Comparison of ENCODE assay signal across 9 mouse cellular contexts in the genomic region with DNA sequence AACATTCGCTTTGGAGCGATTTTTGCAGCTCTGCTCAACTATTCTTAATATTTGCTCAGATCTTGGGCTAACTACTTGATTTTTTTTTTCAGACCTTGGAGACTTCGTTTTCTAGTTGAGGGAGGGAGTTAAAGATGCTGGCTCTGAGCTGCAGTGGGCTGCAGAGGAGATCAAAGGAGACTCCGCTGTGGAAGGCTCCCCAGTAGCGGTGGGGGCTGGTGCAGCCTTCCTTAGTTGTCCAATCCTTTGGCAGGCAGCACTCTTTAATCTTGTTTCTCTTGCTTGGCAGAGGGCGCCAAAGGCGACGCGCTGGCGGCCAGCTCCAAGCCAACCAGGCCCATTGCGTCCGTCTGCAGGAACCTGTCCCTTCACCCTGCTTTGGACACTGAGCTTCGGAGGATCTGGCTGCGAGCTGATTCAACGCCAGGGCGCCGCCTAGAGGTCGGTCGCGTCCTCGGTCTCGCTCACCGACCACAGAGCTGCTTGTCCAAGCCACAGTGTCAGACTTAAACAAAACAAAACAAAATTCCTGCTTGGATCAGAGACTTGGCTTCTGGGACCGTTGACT. TPM values are rescaled to one million over a fixed set of nuclear protein-coding genes. Genes with fewer than 3 reads are reported as not detected.
DNase-seq lines count a peak whose midpoint lies in the region; ATAC-seq and TF ChIP-seq lines count a peak whose summit lies in the region.
"Had no signal": no experiment of that assay in that cellular context is flagged by ENCODE, and none has a peak within 500 bp of the region (broad histone marks: within the 10 kb centered on the region; RNA-seq: fewer than 3 reads in every experiment).

No protein-coding gene starts in this region.

- no peak overlapping the region for H3K4me3 ChIP-seq in spleen, adult 2 months (ENCODE audit: extremely low read depth, insufficient read depth, insufficient read length)

- peak; percentile 61 to 80 for DNase-seq in cerebellum, postnatal 14 days
- DNase-seq in spleen, adult 2 months (ENCODE audit: low read depth in 1 of 2, low spot score in 2 of 2), result peak in 1 of 2 experiments; percentile 29
- DNase-seq in spleen, postnatal 36 days (ENCODE audit: low spot score in 2 of 2), result no peak
- DNase-seq in heart, postnatal 36 days, result peak; percentile 52 to 60
- DNase-seq in lung, adult 18-20 months, result peak; percentile 48 to 67
- peak; percentile 48 for DNase-seq in splenic B cell, adult 2 months (ENCODE audit: low read depth, low spot score)
- DNase-seq in layer of hippocampus, postnatal 36 days, result no peak

- peaks cover 6% of the 10 kb centered on the region for H3K27me3 ChIP-seq in spleen, adult 2 months (ENCODE audit: control insufficient read depth, insufficient read depth, low read length)
- peaks cover 1% of the 10 kb centered on the region; the same call in 1 of the 2 replicates for H3K27me3 ChIP-seq in splenic B cell, adult 2 months (ENCODE audit: control insufficient read depth, insufficient read depth, low read length, poor library complexity, severe bottlenecking)

- intact Hi-C loops in heart, postnatal 36 days (cut with DNase I), result no loop called here

- no peaks in the 10 kb centered on the region for H3K36me3 ChIP-seq in spleen, adult 2 months (ENCODE audit: control insufficient read depth, insufficient read depth, low read length)
- no peaks in the 10 kb centered on the region for H3K36me3 ChIP-seq in splenic B cell, adult 2 months (ENCODE audit: control insufficient read depth, insufficient read depth, low read length, poor library complexity, severe bottlenecking)

- no peak for TF ChIP-seq POLR2A in spleen, adult 2 months (IDR thresholded peaks at IDR 0.05; ENCODE audit: low read depth, low read length)

- no peaks in the 10 kb centered on the region for H3K4me1 ChIP-seq in spleen, adult 2 months (ENCODE audit: control insufficient read depth, insufficient read depth, insufficient read length)

- H3K27ac ChIP-seq in spleen, adult 2 months (ENCODE audit: insufficient read depth, low read length), result no peak overlapping the region

- peak; percentile 59; the same call in 1 of the 2 replicates for TF ChIP-seq CTCF in spleen, adult 2 months (IDR thresholded peaks at IDR 0.05; ENCODE audit: extremely low read depth, insufficient read depth, insufficient read length, insufficient replicate concordance)

- ATAC-seq in cerebellum, adult (ENCODE audit: insufficient number of reproducible peaks, low FRiP score, low TSS enrichment), result no peak

- WGBS in spleen, adult 2 months, result 9% methylated on average over 24 of the region's 24 CpGs

RNA-seq across cellular contexts. Expression of gene Hoxb9, which starts 9.8 kb away (rescaled TPM):
- 0.26 and 0.27 TPM in 2 replicates for polyA plus RNA-seq in spleen, adult 2 months (2012; rRNA removed)
- total RNA-seq in heart, postnatal 36 days (2021), result not detected
- total RNA-seq in layer of hippocampus, postnatal 36 days (2021), result not detected
- total RNA-seq: left cerebral cortex, postnatal 10 days had no signal

RNA-seq across cellular contexts. Expression of gene Hoxb8, which starts 20.3 kb away (rescaled TPM):
- 0.37 and 0.43 TPM in 2 replicates for polyA plus RNA-seq in spleen, adult 2 months (2012; rRNA removed)
- not detected for total RNA-seq in heart, postnatal 36 days (2021)
- total RNA-seq in layer of hippocampus, postnatal 36 days (2021), result not detected
- total RNA-seq: left cerebral cortex, postnatal 10 days had no signal

RNA-seq across cellular contexts. Expression of gene Hoxb7, which starts 25.0 kb away (rescaled TPM):
- polyA plus RNA-seq in spleen, adult 2 months (2012; rRNA removed), result 0.60 and 0.62 TPM in 2 replicates
- not detected for total RNA-seq in heart, postnatal 36 days (2021)
- total RNA-seq in layer of hippocampus, postnatal 36 days (2021), result not detected
- total RNA-seq: left cerebral cortex, postnatal 10 days had no signal

RNA-seq across cellular contexts. Expression of gene Hoxb6, which starts 30.9 kb away (rescaled TPM):
- polyA plus RNA-seq in spleen, adult 2 months (2012; rRNA removed), result 1.2 and 1.3 TPM in 2 replicates
- total RNA-seq in heart, postnatal 36 days (2021), result not detected
- not detected for total RNA-seq in layer of hippocampus, postnatal 36 days (2021)
- total RNA-seq: left cerebral cortex, postnatal 10 days had no signal

RNA-seq across cellular contexts. Expression of gene Hoxb5, which starts 41.7 kb away (rescaled TPM):
- polyA plus RNA-seq in spleen, adult 2 months (2012; rRNA removed), result 0.37 and 0.40 TPM in 2 replicates
- under 1 TPM; 0.19 to 0.22 TPM for total RNA-seq in heart, postnatal 36 days (2021)
- not detected for total RNA-seq in layer of hippocampus, postnatal 36 days (2021)
- total RNA-seq: left cerebral cortex, postnatal 10 days had no signal

Comparison
In these comparisons a context has a peak if more than half of its experiments do, and no peak if none do; other contexts are left out.
1. DNase-seq: peak in cerebellum, postnatal 14 days (2 of 2), heart, postnatal 36 days (2 of 2), lung, adult 18-20 months (2 of 2) and splenic B cell, adult 2 months (single experiment); none in spleen, postnatal 36 days (0 of 2) and layer of hippocampus, postnatal 36 days (0 of 2).